13 mouse cellular contexts compared by ENCODE assay signal in genomic region chr6:30730301-30730971, GRCm38 (mm10). TPM values are rescaled to one million over a fixed set of nuclear protein-coding genes. Genes with fewer than 3 reads are reported as not detected.
DNase-seq lines count a peak whose midpoint lies in the region; ATAC-seq and TF ChIP-seq lines count a peak whose summit lies in the region.
"Had no signal": no experiment of that assay in that cellular context is flagged by ENCODE, and none has a peak within 500 bp of the region (broad histone marks: within the 10 kb centered on the region; RNA-seq: fewer than 3 reads in every experiment).

No protein-coding gene starts in this region.

- no peak for DNase-seq in heart, postnatal 0 days (ENCODE audit: low spot score)
- DNase-seq in heart, adult 2 months = no peak
- no peak for DNase-seq in lung, postnatal 14 days
- DNase-seq in embryonic facial prominence, embryonic 14.5 days (ENCODE audit: low spot score) = peak; percentile 68
- DNase-seq in frontal cortex, postnatal 25 days (ENCODE audit: low spot score in 2 of 2) = no peak
- DNase-seq: adrenal gland, adult 8-10 months; liver, embryonic 13.5 days; right cerebral cortex, postnatal 25 days had no signal

- H3K9me3 ChIP-seq in heart, postnatal 0 days (replicated peaks; ENCODE audit: control insufficient read depth, low read length) = no peaks in the 10 kb centered on the region
- peaks cover 2% of the 10 kb centered on the region; the same call in 1 of the 2 replicates for H3K9me3 ChIP-seq in lung, embryonic 16.5 days (ENCODE audit: control insufficient read depth, low read length)
- peaks cover 13% of the 10 kb centered on the region for H3K9me3 ChIP-seq in embryonic facial prominence, embryonic 14.5 days (ENCODE audit: control insufficient read depth, low read length)
- H3K9me3 ChIP-seq in limb, embryonic 12.5 days = peaks cover 18% of the 10 kb centered on the region
- H3K9me3 ChIP-seq: liver, embryonic 13.5 days had no signal

- TF ChIP-seq POLR2A in heart, adult 2 months (IDR thresholded peaks at IDR 0.05; ENCODE audit: insufficient read depth, low read depth, low read length) = no peak

- no peak overlapping the region for H3K4me3 ChIP-seq in heart, postnatal 0 days (ENCODE audit: low read depth, low read length)
- no peak overlapping the region for H3K4me3 ChIP-seq in heart, adult 2 months
- H3K4me3 ChIP-seq in lung, embryonic 16.5 days (ENCODE audit: low read length) = no peak overlapping the region
- H3K4me3 ChIP-seq in embryonic facial prominence, embryonic 14.5 days (ENCODE audit: low read depth, low read length) = no peak overlapping the region
- H3K4me3 ChIP-seq in limb, embryonic 12.5 days (replicated peaks) = no peak overlapping the region
- H3K4me3 ChIP-seq: left cerebral cortex, adult 2 months; liver, embryonic 13.5 days had no signal

- intact Hi-C loops in heart, adult 2 months (cut with DNase I) = no loop called here

- no peaks in the 10 kb centered on the region for H3K79me2 ChIP-seq in heart, adult 2 months (replicated peaks; ENCODE audit: control insufficient read depth, insufficient read depth, low read length)

- no peak overlapping the region for H3K4me2 ChIP-seq in heart, postnatal 0 days (ENCODE audit: low read depth, low read length)
- H3K4me2 ChIP-seq in lung, embryonic 16.5 days (ENCODE audit: low read depth, low read length) = no peak overlapping the region
- no peak overlapping the region for H3K4me2 ChIP-seq in embryonic facial prominence, embryonic 14.5 days (ENCODE audit: low read depth, low read length)
- no peak overlapping the region for H3K4me2 ChIP-seq in limb, embryonic 12.5 days
- H3K4me2 ChIP-seq: liver, embryonic 13.5 days; midbrain, embryonic 11.5 days had no signal

- peak overlapping the region; percentile 58 for H3K27ac ChIP-seq in heart, postnatal 0 days (ENCODE audit: low read depth)
- no peak overlapping the region for H3K27ac ChIP-seq in heart, adult 2 months
- peak overlapping the region; percentile 68 for H3K27ac ChIP-seq in lung, embryonic 16.5 days (ENCODE audit: low read length)
- H3K27ac ChIP-seq in embryonic facial prominence, embryonic 14.5 days (replicated peaks; ENCODE audit: low read depth, low read length) = 0 out of 2 replicates have a peak overlapping the region, but pooled peaks have one; percentile 63
- peak overlapping the region; percentile 57; the same call in 1 of the 2 replicates for H3K27ac ChIP-seq in limb, embryonic 12.5 days
- H3K27ac ChIP-seq: left cerebral cortex, adult 2 months; liver, embryonic 13.5 days had no signal

- no peaks in the 10 kb centered on the region; the same call in 1 of the 2 replicates for H3K4me1 ChIP-seq in heart, postnatal 0 days (ENCODE audit: control insufficient read depth, insufficient read depth)
- peaks cover 4% of the 10 kb centered on the region for H3K4me1 ChIP-seq in heart, adult 2 months (ENCODE audit: control insufficient read depth, insufficient read depth, low read length)
- peaks cover 11% of the 10 kb centered on the region for H3K4me1 ChIP-seq in lung, embryonic 16.5 days (replicated peaks; ENCODE audit: control insufficient read depth, insufficient read depth, low read length)
- H3K4me1 ChIP-seq in embryonic facial prominence, embryonic 14.5 days (ENCODE audit: control insufficient read depth, insufficient read depth, low read length) = no peaks in the 10 kb centered on the region
- peaks cover 31% of the 10 kb centered on the region for H3K4me1 ChIP-seq in limb, embryonic 12.5 days (replicated peaks)
- H3K4me1 ChIP-seq: liver, embryonic 13.5 days had no signal

- TF ChIP-seq CTCF in heart, postnatal 0 days (IDR thresholded peaks at IDR 0.05; ENCODE audit: low read depth) = no peak
- no peak for TF ChIP-seq CTCF in heart, adult 2 months (IDR thresholded peaks at IDR 0.05)

- TF ChIP-seq EP300 in heart, postnatal 0 days (IDR thresholded peaks at IDR 0.05; ENCODE audit: low read depth) = no peak
- TF ChIP-seq EP300 in heart, adult 2 months (IDR thresholded peaks at IDR 0.05; ENCODE audit: insufficient read depth, low read depth, low read length) = no peak

- H3K9ac ChIP-seq in heart, postnatal 0 days (replicated peaks; ENCODE audit: low read depth, low read length) = no peak overlapping the region
- H3K9ac ChIP-seq in heart, adult 2 months (ENCODE audit: low read depth, low read length) = no peak overlapping the region
- no peak overlapping the region for H3K9ac ChIP-seq in lung, embryonic 16.5 days (ENCODE audit: low read length)
- no peak overlapping the region for H3K9ac ChIP-seq in embryonic facial prominence, embryonic 14.5 days (ENCODE audit: low read depth, low read length)
- H3K9ac ChIP-seq in limb, embryonic 12.5 days (replicated peaks) = no peak overlapping the region
- H3K9ac ChIP-seq: liver, embryonic 13.5 days had no signal

- H3K36me3 ChIP-seq in heart, postnatal 0 days (replicated peaks; ENCODE audit: control insufficient read depth, insufficient read depth, low read length) = no peaks in the 10 kb centered on the region
- H3K36me3 ChIP-seq in heart, adult 2 months (ENCODE audit: control insufficient read depth, insufficient read depth, low read length) = no peaks in the 10 kb centered on the region
- H3K36me3 ChIP-seq in lung, embryonic 16.5 days (ENCODE audit: control insufficient read depth, insufficient read depth, low read length) = no peaks in the 10 kb centered on the region
- H3K36me3 ChIP-seq in embryonic facial prominence, embryonic 14.5 days (ENCODE audit: control insufficient read depth, insufficient read depth, low read length) = no peaks in the 10 kb centered on the region
- H3K36me3 ChIP-seq in limb, embryonic 12.5 days = no peaks in the 10 kb centered on the region
- H3K36me3 ChIP-seq: liver, embryonic 13.5 days had no signal

- no peaks in the 10 kb centered on the region for H3K27me3 ChIP-seq in heart, postnatal 0 days (ENCODE audit: control insufficient read depth, insufficient read depth, low read length)
- no peaks in the 10 kb centered on the region for H3K27me3 ChIP-seq in heart, adult 2 months (ENCODE audit: control insufficient read depth, insufficient read depth, low read length)
- H3K27me3 ChIP-seq in lung, embryonic 16.5 days (ENCODE audit: control insufficient read depth, insufficient read depth, low read depth, low read length) = no peaks in the 10 kb centered on the region
- H3K27me3 ChIP-seq in embryonic facial prominence, embryonic 14.5 days (replicated peaks; ENCODE audit: control insufficient read depth, insufficient read depth, low read length) = no peaks in the 10 kb centered on the region
- H3K27me3 ChIP-seq in limb, embryonic 12.5 days = no peaks in the 10 kb centered on the region

- 55% methylated on average over 12 of the region's 12 CpGs for WGBS in heart, postnatal 0 days
- 48% methylated on average over 12 of the region's 12 CpGs for WGBS in heart, adult 2 months
- 33% methylated on average over 12 of the region's 12 CpGs for WGBS in lung, embryonic 16.5 days
- 47% methylated on average over 12 of the region's 12 CpGs for WGBS in embryonic facial prominence, embryonic 14.5 days
- 68% methylated on average over 12 of the region's 12 CpGs for WGBS in limb, embryonic 12.5 days

- ATAC-seq in heart, postnatal 0 days (ENCODE audit: insufficient read depth, low read depth) = no peak; the same call in 1 of the 2 replicates
- peak; percentile 13; the same call in 1 of the 2 replicates for ATAC-seq in lung, embryonic 16.5 days (ENCODE audit: low read depth)
- ATAC-seq in embryonic facial prominence, embryonic 14.5 days (ENCODE audit: low read depth) = 0 out of 2 replicates have a peak, but pooled peaks have one; percentile 39
- ATAC-seq in limb, embryonic 12.5 days (ENCODE audit: insufficient number of reproducible peaks, insufficient read depth, low FRiP score, low TSS enrichment, low read depth) = peak; percentile 61; the same call in 1 of the 2 replicates
- ATAC-seq in megakaryocyte progenitor cell, adult 5-6 weeks (replicated peaks; ENCODE audit: poor library complexity) = no peak

RNA-seq across cellular contexts. Expression of gene Mest, which starts 7.1 kb away (rescaled TPM):
- total RNA-seq in heart, postnatal 0 days (2014; rRNA removed; ENCODE audit: low replicate concordance) = 717 and 1,330 TPM in 2 replicates
- polyA plus RNA-seq in heart, postnatal 0 days (2015; fragmentation: Nextera tagmentation; extraction: Ambion mirVana) = 664 and 669 TPM in 2 replicates
- total RNA-seq in heart, adult 2 months (2021) = 1 to 10 TPM; 6.2 to 8.3 TPM
- 19.5 and 28.1 TPM in 2 replicates for polyA plus RNA-seq in heart, adult 2 months (2012; rRNA removed)
- 1,483 and 1,593 TPM in 2 replicates for polyA plus RNA-seq in lung, embryonic 16.5 days (2015; fragmentation: Nextera tagmentation; extraction: Ambion mirVana)
- polyA plus RNA-seq in embryonic facial prominence, embryonic 14.5 days (2014; fragmentation: Nextera tagmentation; extraction: Ambion mirVana) = 2,046 and 2,257 TPM in 2 replicates
- 1,412 and 1,630 TPM in 2 replicates for polyA plus RNA-seq in limb, embryonic 12.5 days (2016; fragmentation: Nextera tagmentation; extraction: Ambion mirVana)
- not detected in 2 replicates for total RNA-seq in megakaryocyte progenitor cell, adult 5-6 weeks (2015)
- total RNA-seq in megakaryocyte progenitor cell, adult 5-6 weeks (2017) = 0.12 TPM in 1 of 2 replicates, not detected in the other

RNA-seq across cellular contexts. Expression of gene Cep41, which starts 36.9 kb away (rescaled TPM):
- total RNA-seq in heart, postnatal 0 days (2014; rRNA removed; ENCODE audit: low replicate concordance) = 1.7 and 4.7 TPM in 2 replicates
- polyA plus RNA-seq in heart, postnatal 0 days (2015; fragmentation: Nextera tagmentation; extraction: Ambion mirVana) = 5.7 and 7.5 TPM in 2 replicates
- total RNA-seq in heart, adult 2 months (2021) = 1 to 10 TPM; 1.3 to 1.4 TPM
- polyA plus RNA-seq in heart, adult 2 months (2012; rRNA removed) = 1.9 and 2.3 TPM in 2 replicates
- 15.6 and 16.0 TPM in 2 replicates for polyA plus RNA-seq in lung, embryonic 16.5 days (2015; fragmentation: Nextera tagmentation; extraction: Ambion mirVana)
- polyA plus RNA-seq in embryonic facial prominence, embryonic 14.5 days (2014; fragmentation: Nextera tagmentation; extraction: Ambion mirVana) = 38.6 and 44.3 TPM in 2 replicates
- 51.1 and 53.5 TPM in 2 replicates for polyA plus RNA-seq in limb, embryonic 12.5 days (2016; fragmentation: Nextera tagmentation; extraction: Ambion mirVana)
- 7.5 and 10.2 TPM in 2 replicates for total RNA-seq in megakaryocyte progenitor cell, adult 5-6 weeks (2015)
- 5.2 and 8.4 TPM in 2 replicates for total RNA-seq in megakaryocyte progenitor cell, adult 5-6 weeks (2017)

Comparison
In these comparisons a context has a peak if more than half of its experiments do, and no peak if none do; other contexts are left out.
1. RNA of gene Mest, which starts 7.1 kb away (polyA plus RNA-seq): 2,046 to 2,257 TPM in embryonic facial prominence, embryonic 14.5 days, 1,483 to 1,593 TPM in lung, embryonic 16.5 days, 1,412 to 1,630 TPM in limb, embryonic 12.5 days and 664 to 669 TPM in heart, postnatal 0 days; 19.5 to 28.1 TPM in heart, adult 2 months; every median in the first group is over 10 times any median in the second.
2. ATAC-seq: peak in lung, embryonic 16.5 days (single experiment), embryonic facial prominence, embryonic 14.5 days (single experiment) and limb, embryonic 12.5 days (single experiment); none in heart, postnatal 0 days (single experiment) and megakaryocyte progenitor cell, adult 5-6 weeks (single experiment).